Mouse (Mus musculus): ENCODE measurements at regions not wholly inside any gene's neighbourhood (a gene's known extent, or its start where the extent isn't known, plus 50 kb on each side); places are given as distances from the start of the nearest gene placed in this dataset.

DNA sequence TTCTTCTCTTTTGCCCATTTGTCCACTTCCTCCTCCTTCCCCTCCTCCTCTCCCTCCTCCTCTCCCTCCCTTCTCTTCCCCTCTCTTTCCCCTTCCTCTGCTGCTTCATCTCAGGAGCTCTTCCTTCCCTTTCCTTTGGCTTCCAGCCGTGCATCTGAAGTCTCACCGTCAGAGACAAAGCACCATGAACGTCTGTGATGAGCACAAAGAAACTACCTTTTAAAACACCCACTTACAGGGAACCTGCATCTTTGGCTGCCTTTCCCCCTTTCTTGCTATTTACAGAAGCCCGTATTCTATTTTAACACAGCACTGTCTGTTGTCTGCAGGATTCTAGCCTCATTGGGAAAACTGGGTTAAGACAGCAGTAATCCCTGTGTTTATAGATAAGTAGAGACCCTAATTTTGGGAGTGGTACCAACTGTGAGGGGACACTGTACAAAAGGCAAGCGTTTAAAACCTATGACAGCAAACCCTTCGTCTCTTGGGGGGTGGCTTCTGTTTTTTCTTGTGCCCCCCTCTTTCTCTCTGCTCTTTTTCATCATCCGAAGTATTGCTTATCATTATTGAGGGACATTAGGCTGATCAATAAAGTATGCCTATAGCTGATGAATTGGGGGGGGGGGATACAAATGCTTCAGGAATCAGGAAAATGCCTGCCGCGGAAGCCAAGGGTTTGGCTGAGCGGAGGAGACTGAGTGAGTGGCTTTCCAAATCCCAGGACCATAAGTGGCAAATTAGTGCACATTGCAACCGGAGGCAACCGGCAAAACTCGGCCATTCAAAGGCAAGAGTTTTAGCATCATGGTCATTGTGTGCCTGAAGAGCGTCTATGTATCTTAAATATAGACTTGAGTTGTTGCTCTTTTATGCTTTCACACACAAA is 417.0 kb upstream of the Ubash3b start:
- TF ChIP-seq CTCF (IDR thresholded peaks at IDR 0.05; ENCODE audit: control insufficient read depth, insufficient read depth, low read length) (no peak), POLR2A (IDR thresholded peaks at IDR 0.05; ENCODE audit: borderline replicate concordance, control insufficient read depth, low read depth, low read length) (no peak)
